Mouse (Mus musculus) left cerebral cortex, postnatal 10 days (tissue): ENCODE data around the gene Paxbp1. TPM values are rescaled to one million over a fixed set of nuclear protein-coding genes. Genes with fewer than 3 reads are reported as not detected.
A peak's percentile ranks its signal among the peaks of the same experiment; 100 is the strongest.
"Not testable (repeated sequence)": the region's sequence is repeated elsewhere in the genome, so short reads cannot be mapped to it uniquely, and the experiment has no call there.

Experiments used
- DNase-seq, 2 experiments: peaks; one replicate each; pipeline ENCODE4 v3.0.0; 2021 to 2022; ENCODE audit warnings: low spot score in 2 of 2, mixed read lengths in 1 of 2; ENCODE audit errors: extremely low spot score in 1 of 2
- intact Hi-C: fragments of 180-260 bp; cut with DNase I; formaldehyde crosslinking; loops from one replicate; pipeline ENCODE4 v1.15.1; 2025
- total RNA-seq, 2 experiments: library from RNA; stranded (reverse); gene quantifications; 2 replicates each; pipeline ENCODE4 v1.2.3; 2021

The Paxbp1 gene
- total RNA-seq = 10 to 100 TPM; 57.1 to 57.5 TPM

GRCm38 (mm10) chr16:91044270-91045182, at the start of gene Paxbp1:
Gene Paxbp1 (minus strand): TSS chr16:91044543.
- intact Hi-C loops = no loop called here
- DNase-seq = peak; percentile 98

GRCm38 (mm10) chr16:91086642-91087306, 42.4 kb upstream of the Paxbp1 start:
- DNase-seq = no peak
- intact Hi-C loops = loop anchor here (10.0 kb wide), 1 partner anchor 128 kb away; no protein-coding TSS in a partner anchor

GRCm38 (mm10) chr16:91085239-91085825, 41.0 kb upstream of the Paxbp1 start:
- intact Hi-C loops = loop anchor here (10.0 kb wide), 1 partner anchor 129 kb away; no protein-coding TSS in a partner anchor
- DNase-seq = no peak

GRCm38 (mm10) chr16:91084307-91085238, 40.2 kb upstream of the Paxbp1 start:
- intact Hi-C loops = loop anchor here (10.0 kb wide), 1 partner anchor 130 kb away; no protein-coding TSS in a partner anchor
- DNase-seq = peak in 1 of 2 experiments; percentile 29

GRCm38 (mm10) chr16:91083002-91083646, 38.8 kb upstream of the Paxbp1 start:
- intact Hi-C loops = loop anchor here (10.0 kb wide), 1 partner anchor 132 kb away; no protein-coding TSS in a partner anchor
- no peak for DNase-seq

GRCm38 (mm10) chr16:91081508-91081907, 37.2 kb upstream of the Paxbp1 start:
- DNase-seq = peak; percentile 77 to 84

GRCm38 (mm10) chr16:91076180-91076579, 31.8 kb upstream of the Paxbp1 start:
- intact Hi-C loops = no loop called here
- no peak for DNase-seq

More at GRCm38 (mm10) chr16:91081508-91081907, 37.2 kb upstream of the Paxbp1 start:
- intact Hi-C loops = loop anchor here (2.0 to 10.0 kb wide), 2 partner anchors 133 to 271 kb away; no protein-coding TSS in a partner anchor

GRCm38 (mm10) chr16:91075423-91075822, 31.1 kb upstream of the Paxbp1 start:
- DNase-seq, intact Hi-C loops: not testable (repeated sequence)

GRCm38 (mm10) chr16:91073163-91073892, 29.0 kb upstream of the Paxbp1 start:
- intact Hi-C loops = no loop called here
- peak; percentile 88 to 92 for DNase-seq

GRCm38 (mm10) chr16:91072256-91072655, 27.9 kb upstream of the Paxbp1 start:
- intact Hi-C loops = no loop called here
- DNase-seq = no peak

GRCm38 (mm10) chr16:91068969-91069368, 24.6 kb upstream of the Paxbp1 start:
- peak; percentile 37 to 48 for DNase-seq
- intact Hi-C loops = no loop called here

- intact Hi-C loops = no loop called here
- DNase-seq = no peak
These were observed 22.8 kb upstream of the Paxbp1 start for GRCm38 (mm10) chr16:91067122-91067521.

GRCm38 (mm10) chr16:91064583-91065365, 20.4 kb upstream of the Paxbp1 start:
- no peak for DNase-seq
- intact Hi-C loops = no loop called here

GRCm38 (mm10) chr16:91063786-91064185, 19.4 kb upstream of the Paxbp1 start:
- intact Hi-C loops = no loop called here
- no peak for DNase-seq

GRCm38 (mm10) chr16:91061531-91062318, 17.4 kb upstream of the Paxbp1 start:
- DNase-seq = no peak
- intact Hi-C loops = no loop called here

GRCm38 (mm10) chr16:91057741-91058140, 13.4 kb upstream of the Paxbp1 start:
- intact Hi-C loops = no loop called here

More at GRCm38 (mm10) chr16:91057741-91058140, 13.4 kb upstream of the Paxbp1 start:
- no peak for DNase-seq
